Mouse (Mus musculus) cerebellum, adult 2 months (tissue): ENCODE results near the gene Cdsn. TPM values are rescaled to one million over a fixed set of nuclear protein-coding genes. Genes with fewer than 3 reads are reported as not detected.

Source experiments
- DNase-seq, 2 experiments: peaks; one replicate each; pipeline ENCODE4 v3.0.0; 2021
- H3K27ac ChIP-seq: fragments of 200-500 bp; 2 replicates; pipeline ENCODE4 v1.5.1; 2012; ENCODE audit warnings: low read length, control low read depth, inconsistent platforms; ENCODE audit not compliant: insufficient read depth
- H3K27me3 ChIP-seq: fragments of 200-500 bp; 2 replicates; pipeline ENCODE4 v1.6.1; 2012; ENCODE audit warnings: inconsistent platforms, mild to moderate bottlenecking, low read length, moderate library complexity; ENCODE audit not compliant: control insufficient read depth, insufficient read depth
- H3K4me1 ChIP-seq: fragments of 200-500 bp; 2 replicates; pipeline ENCODE4 v1.6.1; 2011; ENCODE audit warnings: low read length; ENCODE audit not compliant: control insufficient read depth, insufficient read depth
- H3K4me3 ChIP-seq: fragments of 200-500 bp; replicated peaks from 2 replicates; pipeline ENCODE3; 2011; ENCODE audit warnings: mild to moderate bottlenecking, low read depth, low read length, control low read depth; ENCODE audit not compliant: insufficient read depth
- CTCF ChIP-seq: fragments of 200-500 bp; IDR thresholded peaks from 2 replicates; pipeline ENCODE4 v1.5.1; 2011; ENCODE audit warnings: low read depth, mild to moderate bottlenecking, control low read depth, low read length, moderate library complexity, borderline replicate concordance; ENCODE audit not compliant: insufficient read depth
- POLR2A ChIP-seq: fragments of 200-500 bp; IDR thresholded peaks from 2 replicates; pipeline ENCODE4 v1.6.1; 2011; ENCODE audit warnings: low read length, control low read depth, borderline replicate concordance; ENCODE audit not compliant: insufficient read depth
- WGBS: fragments of 180-500 bp; shearing (Covaris S2); methylation state at CpG from one replicate; pipeline ENCODE4 v1.1.7; 2018; 5-methylcytosine and 5-hydroxymethylcytosine counted together
- polyA plus RNA-seq: library from polyadenylated mRNA; depleted of rRNA; stranded (reverse); fragments of >200 nt; gene quantifications from 2 replicates; pipeline ENCODE4 v1.2.3, GENCODE M21; 2012; rRNA removed

Gene Cdsn
- polyA plus RNA-seq, 1 experiment = 0.16 TPM

- Histone ChIP-seq H3K27me3 (no peaks in the 10 kb centered on the region), H3K4me3 (no peak within 1 kb of the TSS), H3K4me1 (no peaks in the 10 kb centered on the region), H3K27ac (no peak within 1 kb of the TSS)
- TF ChIP-seq POLR2A (no peak), CTCF (no peak)
- 63% methylated on average over 2 of the region's 2 CpGs for WGBS
- no peak for DNase-seq
Measured at GRCm38 (mm10) chr17:35601249-35601648, 49.3 kb downstream of the Cdsn start, which contains the start of gene Sfta2. Gene Sfta2 (plus strand): TSS chr17:35601549.

GRCm38 (mm10) chr17:35601736-35602354 lies 49.9 kb downstream of the Cdsn start:
- no peak for DNase-seq
- 58% methylated on average over 8 of the region's 8 CpGs for WGBS
- Histone ChIP-seq H3K27me3 (no peaks in the 10 kb centered on the region), H3K4me3 (no peak overlapping the region), H3K27ac (no peak overlapping the region), H3K4me1 (no peaks in the 10 kb centered on the region)
- TF ChIP-seq CTCF = no peak
- TF ChIP-seq POLR2A = no peak

Other genes starting within 250 kb of the Cdsn start
- gene H2-Q1, start 231.7 kb upstream of the Cdsn start, polyA plus RNA-seq = 0.26 and 0.92 TPM in 2 replicates
- 1.4 and 1.5 TPM in 2 replicates for gene H2-Q2, start 209.9 kb upstream of the Cdsn start, polyA plus RNA-seq
- gene H2-Q4, start 172.5 kb upstream of the Cdsn start, polyA plus RNA-seq = 5.1 and 7.0 TPM in 2 replicates
- 0.90 and 1.4 TPM in 2 replicates for gene H2-Q6, start 127.3 kb upstream of the Cdsn start, polyA plus RNA-seq
- gene H2-Q7, start 113.0 kb upstream of the Cdsn start, polyA plus RNA-seq = 1.9 and 2.6 TPM in 2 replicates
- gene H2-Q10, start 82.0 kb upstream of the Cdsn start, polyA plus RNA-seq = 0.06 and 0.11 TPM in 2 replicates
- gene Pou5f1, start 46.1 kb upstream of the Cdsn start, polyA plus RNA-seq = not detected in 2 replicates
- gene Tcf19, start 35.3 kb upstream of the Cdsn start, polyA plus RNA-seq = 5.7 and 6.7 TPM in 2 replicates
- gene Cchcr1, start 35.0 kb upstream of the Cdsn start, polyA plus RNA-seq = 6.5 and 9.6 TPM in 2 replicates
- not detected in 2 replicates for gene Psors1c2, start 18.9 kb upstream of the Cdsn start, polyA plus RNA-seq
- not detected in 2 replicates for gene 2300002M23Rik, start 15.3 kb downstream of the Cdsn start, polyA plus RNA-seq
- not detected in 2 replicates for gene Sfta2, start 49.4 kb downstream of the Cdsn start, polyA plus RNA-seq
- gene Gm9573, start 74.5 kb downstream of the Cdsn start, polyA plus RNA-seq = not detected in 2 replicates
- not detected in 2 replicates for gene Mucl3, start 91.6 kb downstream of the Cdsn start, polyA plus RNA-seq
- 35.5 and 35.9 TPM in 2 replicates for gene Vars2, start 115.5 kb downstream of the Cdsn start, polyA plus RNA-seq
- gene Gtf2h4, start 121.6 kb downstream of the Cdsn start, polyA plus RNA-seq = 30.7 and 34.8 TPM in 2 replicates
- 76.7 and 76.9 TPM in 2 replicates for gene Ddr1, start 152.5 kb downstream of the Cdsn start, polyA plus RNA-seq